Mouse (Mus musculus): Measurements from ENCODE around the gene Cnr2.

- TF ChIP-seq CTCF (IDR thresholded peaks at IDR 0.05; ENCODE audit: low read depth, low read length): no peak
- no peak for TF ChIP-seq EP300 (IDR thresholded peaks at IDR 0.05; ENCODE audit: insufficient read depth, low read depth, low read length)
- TF ChIP-seq POLR2A (IDR thresholded peaks at IDR 0.05; ENCODE audit: insufficient read depth, low read length): no peak
Observed at GRCm38 (mm10) chr4:135900008-135900407, 4.8 kb downstream of the Cnr2 start.
